Mouse (Mus musculus) spleen, postnatal 14 days (tissue): Measurements from ENCODE around the gene Gm7271.
A peak's percentile ranks its signal among the peaks of the same experiment; 100 is the strongest.

Experiments used
- DNase-seq, 2 experiments: peaks; one replicate each; pipeline ENCODE4 v3.0.0; 2021 to 2022; ENCODE audit warnings: low spot score in 2 of 2

Gene Gm7271

GRCm38 (mm10) chr5:76483811-76484210 is at the start of gene Gm7271:
Gm7271 (plus strand) TSS chr5:76484040.
- no peak for DNase-seq

- no peak for DNase-seq
Observed at GRCm38 (mm10) chr5:76437100-76437499, 46.7 kb upstream of the Gm7271 start.

DNA sequence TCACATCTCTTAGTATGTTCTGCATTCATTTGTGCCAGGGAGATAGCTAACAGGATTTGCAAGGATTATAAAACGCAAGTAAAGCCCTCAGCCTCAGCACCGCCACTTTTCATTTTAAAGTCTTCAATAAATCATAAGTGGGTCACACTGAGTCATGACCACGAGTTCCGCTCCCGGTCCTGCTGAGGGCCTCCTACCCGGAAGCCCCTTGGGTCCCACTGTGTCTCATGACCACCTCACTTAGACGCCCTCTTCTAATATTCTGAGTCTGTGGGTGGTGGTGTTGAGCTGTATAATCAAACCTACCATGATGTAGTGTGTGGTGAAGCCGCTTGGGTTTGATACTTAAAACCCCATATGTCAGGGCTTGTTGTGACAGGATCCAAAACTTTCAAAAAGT is 46.1 kb upstream of the Gm7271 start:
- no peak for DNase-seq

GRCm38 (mm10) chr5:76441431-76441830 is 42.4 kb upstream of the Gm7271 start:
- DNase-seq: no peak

- no peak for DNase-seq
Observed at GRCm38 (mm10) chr5:76474931-76475330, 8.9 kb upstream of the Gm7271 start.

- no peak for DNase-seq
Observed at GRCm38 (mm10) chr5:76476873-76477272, 7.0 kb upstream of the Gm7271 start.

- DNase-seq: no peak
Observed at GRCm38 (mm10) chr5:76477764-76478163, 6.1 kb upstream of the Gm7271 start.

DNA sequence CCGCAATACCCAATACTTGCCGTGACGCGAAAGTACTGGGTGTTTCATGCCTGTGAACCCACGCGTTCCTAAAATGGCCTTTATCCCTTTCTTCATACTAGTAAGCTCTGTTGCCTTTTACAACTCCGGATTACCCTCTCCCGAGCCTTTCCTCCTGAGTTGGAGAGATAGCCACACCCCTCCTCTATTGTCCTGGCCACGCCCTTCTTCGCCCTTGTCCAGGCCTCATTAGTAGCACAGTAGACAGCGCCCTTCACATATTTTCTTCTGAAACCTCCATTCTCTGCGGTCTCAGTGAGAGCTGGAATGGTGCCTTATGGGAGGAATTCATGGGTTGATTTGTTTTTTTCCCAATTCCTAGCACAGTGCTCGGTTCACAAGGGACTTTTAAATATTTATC is 11.3 kb downstream of the Gm7271 start:
- no peak for DNase-seq

DNA sequence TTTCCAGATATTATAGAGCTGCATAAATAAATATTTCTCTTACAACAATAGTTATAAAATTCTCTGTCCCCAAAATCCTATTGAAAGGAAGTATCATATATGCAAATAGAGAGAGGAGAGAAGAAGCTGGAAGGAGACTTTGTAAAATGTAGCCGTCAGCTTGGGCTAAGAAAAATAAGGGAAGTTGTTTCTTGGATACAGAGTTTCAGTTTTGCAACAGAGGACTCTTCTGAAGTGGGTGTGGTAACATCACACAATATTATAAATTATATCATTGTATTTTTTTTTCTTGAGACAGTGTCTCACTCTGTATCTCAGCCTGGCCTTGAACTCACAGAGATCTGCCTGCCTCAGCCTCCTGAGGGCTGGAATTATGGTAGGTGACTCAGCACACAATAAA is 38.6 kb downstream of the Gm7271 start:
- no peak for DNase-seq

DNA sequence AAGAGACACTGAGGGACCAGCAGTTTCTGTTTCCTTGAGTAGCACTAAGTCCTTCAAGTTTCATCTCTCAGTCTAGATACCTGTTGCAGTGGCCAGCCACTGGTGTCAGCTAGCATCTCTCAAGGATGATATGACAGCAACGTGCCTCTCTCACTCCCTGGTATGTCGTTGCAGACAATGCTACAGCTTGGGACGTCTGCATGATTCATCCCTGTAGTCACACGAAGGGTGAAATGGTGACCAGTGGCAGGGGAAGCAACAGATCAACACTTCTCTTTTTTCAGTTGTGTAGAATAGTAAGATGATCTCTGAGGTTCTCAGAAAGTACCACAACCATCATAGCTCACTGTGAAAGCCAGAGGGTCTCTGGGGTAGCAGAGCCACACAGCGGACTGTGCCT is 40.8 kb downstream of the Gm7271 start:
- DNase-seq: no peak

GRCm38 (mm10) chr5:76525066-76525465 is 41.2 kb downstream of the Gm7271 start:
- DNase-seq: no peak

GRCm38 (mm10) chr5:76525829-76526228 is 42.0 kb downstream of the Gm7271 start:
- no peak for DNase-seq

DNA sequence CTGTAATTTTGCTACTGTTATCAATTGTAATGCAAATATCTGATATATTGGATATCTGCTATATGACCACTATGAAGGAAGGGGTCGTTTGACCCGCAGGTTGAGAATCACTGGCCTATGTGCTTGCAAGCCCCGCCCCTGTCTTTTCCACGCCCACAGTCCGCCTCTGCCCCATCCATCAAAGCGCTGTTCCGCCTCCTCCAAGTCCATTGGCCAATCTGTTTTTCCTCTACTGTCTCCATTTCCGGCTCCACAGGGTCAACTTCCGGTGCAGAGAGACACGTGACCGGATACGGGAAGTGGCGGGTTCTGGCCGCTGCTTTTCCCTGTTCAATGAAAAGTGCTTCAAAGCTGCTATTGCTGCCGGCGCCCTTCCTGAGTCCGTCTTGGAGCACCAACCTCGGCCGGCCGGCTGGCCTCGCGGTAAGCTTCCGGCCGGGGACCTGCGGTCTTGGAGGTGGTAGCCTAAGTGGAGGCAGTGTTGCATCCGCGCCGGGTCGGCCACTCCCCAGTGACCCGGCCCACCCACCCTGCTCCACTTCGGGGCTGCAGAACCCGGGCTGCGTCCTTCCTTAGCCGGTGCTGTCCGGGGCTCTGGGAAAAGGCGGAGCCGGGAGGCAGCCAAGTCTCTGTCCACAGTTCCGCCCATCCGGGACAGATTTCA is 45.3 kb downstream of the Gm7271 start, which contains the start of gene Exoc1:
Gene Exoc1, plus strand, starts transcription at position 272 of the 664 bp plus-strand sequence.
- DNase-seq: peak; percentile 76 to 86

- DNase-seq: no peak
Observed at GRCm38 (mm10) chr5:76529704-76530066, 45.8 kb downstream of the Gm7271 start.

GRCm38 (mm10) chr5:76533186-76533585 is 49.3 kb downstream of the Gm7271 start:
- no peak for DNase-seq

DNA sequence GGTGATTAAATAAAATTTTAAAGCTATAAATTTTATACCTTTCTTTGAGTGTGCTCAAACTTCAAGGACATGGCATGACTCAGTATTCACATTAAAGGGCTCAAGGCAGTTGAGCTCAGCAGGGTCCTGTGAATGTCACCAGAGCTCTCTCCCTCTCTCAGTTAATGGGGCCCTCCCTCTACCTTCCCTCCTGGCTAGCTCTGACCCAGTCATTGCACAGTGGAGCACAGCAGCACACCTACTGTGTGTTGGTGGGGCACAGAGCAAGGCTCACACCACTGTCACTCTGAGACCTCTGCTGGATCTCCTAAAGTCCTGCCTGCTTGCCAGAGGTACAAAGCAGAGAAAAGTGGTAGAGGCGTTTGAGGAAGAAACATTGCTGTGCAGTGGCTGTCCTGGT is 52.4 kb downstream of the Gm7271 start:
- no peak for DNase-seq

GRCm38 (mm10) chr5:76537578-76537977 is 53.7 kb downstream of the Gm7271 start:
- DNase-seq: no peak

DNA sequence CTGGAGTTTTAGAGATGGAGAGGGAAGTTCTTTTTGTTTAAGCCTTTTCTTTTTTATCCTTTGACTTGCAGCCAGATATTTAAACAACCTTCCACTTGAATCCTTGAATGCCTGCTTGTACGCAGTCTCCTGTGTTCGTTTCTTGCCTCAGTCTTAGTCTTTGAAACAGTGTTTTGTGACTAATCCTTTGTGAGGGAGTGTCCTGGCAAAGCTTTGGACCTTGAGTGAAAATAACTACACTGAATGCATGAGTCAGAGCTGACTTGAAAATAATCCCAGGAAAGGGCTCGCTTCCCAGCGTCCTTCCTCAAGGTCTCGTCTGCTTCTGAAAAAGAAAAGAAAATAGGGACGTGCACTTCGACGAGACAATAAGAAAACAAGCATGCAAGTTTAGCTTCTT is 56.3 kb downstream of the Gm7271 start:
- no peak for DNase-seq

GRCm38 (mm10) chr5:76540842-76541241 is 57.0 kb downstream of the Gm7271 start:
- DNase-seq: no peak

GRCm38 (mm10) chr5:76543200-76543599 is 59.4 kb downstream of the Gm7271 start:
- DNase-seq: no peak

- no peak for DNase-seq
Observed at GRCm38 (mm10) chr5:76550426-76550825, 66.6 kb downstream of the Gm7271 start.

GRCm38 (mm10) chr5:76565321-76565720 is 81.5 kb downstream of the Gm7271 start:
- peak; percentile 42 to 72 for DNase-seq
